Mouse (Mus musculus) leukemia stem cell, adult 10-12 weeks (primary cell): ENCODE data around the gene Folr2. TPM values are rescaled to one million over a fixed set of nuclear protein-coding genes. Genes with fewer than 3 reads are reported as not detected.

Experiments used
- polyA plus RNA-seq: library from polyadenylated mRNA; stranded (reverse); fragments of >175 nt; gene quantifications from 2 replicates; pipeline ENCODE4 v1.2.3, GENCODE M21; 2012; ENCODE audit warnings: low replicate concordance

The Folr2 gene
- not detected in 2 replicates for polyA plus RNA-seq

GRCm38 (mm10) chr7:101857094-101857493 lies at the start of gene Folr2:
Folr2 (minus strand) TSS chr7:101857194.

GRCm38 (mm10) chr7:101906287-101906681 lies 49.3 kb upstream of the Folr2 start, which contains the start of gene Tomt:
Tomt (minus strand) TSS chr7:101906359.

GRCm38 (mm10) chr7:101905561-101906286 lies 48.7 kb upstream of the Folr2 start, which contains the start of gene Lamtor1:
Lamtor1 (plus strand) TSS chr7:101905904.

GRCm38 (mm10) chr7:101870629-101871028 lies 13.6 kb upstream of the Folr2 start, which contains the start of gene Folr1:
Folr1 (minus strand) TSS chr7:101870788.

GRCm38 (mm10) chr7:101863415-101863814 lies 6.4 kb upstream of the Folr2 start, which contains the start of gene Anapc15:
Anapc15 (plus strand) TSS chr7:101863715.

GRCm38 (mm10) chr7:101837606-101838471 lies 19.2 kb downstream of the Folr2 start, which contains the start of gene Inppl1:
Inppl1 (minus strand) TSS chr7:101838229.

GRCm38 (mm10) chr7:101817861-101818401 lies 39.1 kb downstream of the Folr2 start, which contains the start of gene Phox2a:
Phox2a (plus strand) TSS chr7:101818313.

Other genes with a start within 250 kb of the Folr2 start
- 17.1 and 46.2 TPM in 2 replicates for gene Clpb, start 193.6 kb downstream of the Folr2 start, polyA plus RNA-seq
- gene Phox2a, start 38.9 kb downstream of the Folr2 start, polyA plus RNA-seq = 0.10 and 0.22 TPM in 2 replicates
- 126 and 174 TPM in 2 replicates for gene Inppl1, start 19.0 kb downstream of the Folr2 start, polyA plus RNA-seq
- 42.3 and 54.1 TPM in 2 replicates for gene Anapc15, start 6.5 kb upstream of the Folr2 start, polyA plus RNA-seq
- 15.0 and 17.2 TPM in 2 replicates for gene Folr1, start 13.6 kb upstream of the Folr2 start, polyA plus RNA-seq
- 131 and 178 TPM in 2 replicates for gene Lamtor1, start 48.7 kb upstream of the Folr2 start, polyA plus RNA-seq
- gene Tomt, start 49.2 kb upstream of the Folr2 start, polyA plus RNA-seq = not detected in 2 replicates
- not detected in 2 replicates for gene Lrrc51, start 76.7 kb upstream of the Folr2 start, polyA plus RNA-seq
- gene Numa1, start 76.9 kb upstream of the Folr2 start, polyA plus RNA-seq = 74.4 and 142 TPM in 2 replicates
- gene Il18bp, start 161.5 kb upstream of the Folr2 start, polyA plus RNA-seq = 5.3 and 23.4 TPM in 2 replicates
- 0.57 and 3.2 TPM in 2 replicates for gene Rnf121, start 208.3 kb upstream of the Folr2 start, polyA plus RNA-seq
- gene Xndc1, start 208.3 kb upstream of the Folr2 start, polyA plus RNA-seq = 13.5 and 17.2 TPM in 2 replicates
- gene Xntrpc, start 208.5 kb upstream of the Folr2 start, polyA plus RNA-seq = 0.64 TPM in 1 of 2 replicates, not detected in the other
- gene Trpc2, start 225.9 kb upstream of the Folr2 start, polyA plus RNA-seq = 0.15 and 4.1 TPM in 2 replicates
- gene Art1, start 244.5 kb upstream of the Folr2 start, polyA plus RNA-seq = not detected in 2 replicates